Mouse (Mus musculus) frontal cortex, adult 2 months (tissue): Measurements from ENCODE around the gene Cd151. TPM values are rescaled to one million over a fixed set of nuclear protein-coding genes. Genes with fewer than 3 reads are reported as not detected.

Experiments used
- DNase-seq, 2 experiments: peaks; one replicate each; pipeline ENCODE4 v3.0.0; 2022; ENCODE audit warnings: low spot score in 1 of 2; ENCODE audit errors: extremely low spot score in 1 of 2
- polyA plus RNA-seq: library from polyadenylated mRNA; depleted of rRNA; stranded (reverse); fragments of >200 nt; gene quantifications from 2 replicates; pipeline ENCODE4 v1.2.3, GENCODE M21; 2012

Cd151 gene
- polyA plus RNA-seq, 1 experiment = 61.7 TPM

DNA sequence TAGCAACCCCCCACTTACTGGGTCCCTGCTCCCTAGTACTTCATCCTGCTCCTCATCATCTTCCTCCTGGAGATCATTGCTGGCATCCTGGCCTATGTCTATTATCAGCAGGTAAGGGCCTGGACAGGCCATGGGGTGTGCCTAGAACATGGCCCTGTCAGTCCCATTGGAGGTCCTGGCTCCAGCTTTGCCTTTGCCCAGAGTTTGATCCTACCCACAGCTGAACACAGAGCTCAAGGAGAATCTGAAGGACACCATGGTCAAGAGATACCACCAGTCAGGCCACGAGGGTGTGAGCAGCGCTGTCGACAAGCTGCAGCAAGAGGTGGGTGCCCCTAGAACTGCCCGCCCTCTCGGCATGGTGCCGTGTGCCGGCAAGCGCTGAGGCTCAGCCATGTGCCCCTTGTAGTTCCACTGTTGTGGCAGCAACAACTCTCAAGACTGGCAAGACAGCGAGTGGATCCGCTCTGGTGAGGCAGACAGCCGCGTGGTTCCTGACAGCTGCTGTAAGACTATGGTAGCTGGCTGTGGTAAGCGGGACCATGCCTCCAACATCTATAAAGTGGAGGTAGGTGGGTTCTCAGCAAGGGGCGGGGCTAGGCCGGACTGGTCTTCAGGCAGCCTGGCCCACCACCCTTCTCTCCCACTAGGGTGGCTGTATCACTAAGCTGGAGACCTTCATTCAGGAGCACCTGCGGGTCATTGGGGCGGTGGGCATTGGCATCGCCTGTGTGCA lies 2.9 kb downstream of the Cd151 start:
- no peak for DNase-seq

DNA sequence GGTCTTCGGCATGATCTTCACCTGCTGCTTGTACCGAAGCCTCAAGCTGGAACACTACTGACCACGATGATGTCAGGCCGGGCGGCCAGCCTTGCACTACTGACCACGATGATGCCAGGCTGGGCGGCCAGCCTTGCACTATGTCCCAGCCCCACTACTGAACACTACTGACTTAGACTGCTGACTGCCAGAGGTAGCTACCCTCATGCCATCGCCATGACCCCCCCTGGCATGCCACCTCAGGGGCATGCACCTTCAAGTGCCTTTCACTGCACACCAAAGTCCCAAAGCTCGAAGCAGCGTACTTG lies 3.4 kb downstream of the Cd151 start:
- DNase-seq = no peak

DNA sequence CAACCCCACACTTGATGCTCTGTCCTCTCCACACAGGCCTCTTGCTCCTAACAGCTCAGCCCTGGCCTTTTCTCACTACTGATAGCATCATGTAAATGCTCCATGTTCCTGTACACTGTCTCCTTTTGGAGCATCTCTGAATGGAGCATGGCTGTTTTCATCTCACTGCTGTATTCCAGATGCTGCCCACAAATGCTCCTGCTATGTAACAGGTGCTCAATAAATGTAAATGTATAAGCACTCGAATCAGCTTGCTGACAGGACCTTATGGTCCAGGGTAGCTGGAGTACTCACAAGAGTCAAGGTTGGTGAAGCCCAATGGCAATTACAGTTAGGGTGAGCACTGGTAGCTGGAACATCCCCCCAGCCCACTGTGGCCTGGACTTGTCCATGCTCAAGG lies 4.0 kb downstream of the Cd151 start:
- DNase-seq = no peak

DNA sequence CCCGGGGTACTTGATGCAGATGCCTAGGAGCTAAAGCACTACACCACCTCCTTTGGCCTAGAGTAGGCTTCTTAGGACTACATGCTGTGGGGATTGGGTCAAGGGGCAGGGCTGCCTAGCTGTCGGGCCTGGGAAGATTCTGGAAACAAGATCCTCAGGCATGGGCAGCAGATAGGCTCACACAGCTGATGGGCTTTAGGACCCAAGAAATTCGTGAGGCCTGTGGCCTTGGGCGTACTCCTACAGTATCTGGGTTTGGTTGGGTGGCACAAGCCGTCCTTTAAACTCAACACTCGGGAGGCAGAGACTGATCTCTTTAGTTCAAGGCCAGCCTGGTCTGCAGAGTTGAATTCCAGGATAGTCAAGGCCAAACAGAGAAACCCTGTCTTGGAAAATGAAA lies 5.0 kb downstream of the Cd151 start:
- no peak for DNase-seq

DNA sequence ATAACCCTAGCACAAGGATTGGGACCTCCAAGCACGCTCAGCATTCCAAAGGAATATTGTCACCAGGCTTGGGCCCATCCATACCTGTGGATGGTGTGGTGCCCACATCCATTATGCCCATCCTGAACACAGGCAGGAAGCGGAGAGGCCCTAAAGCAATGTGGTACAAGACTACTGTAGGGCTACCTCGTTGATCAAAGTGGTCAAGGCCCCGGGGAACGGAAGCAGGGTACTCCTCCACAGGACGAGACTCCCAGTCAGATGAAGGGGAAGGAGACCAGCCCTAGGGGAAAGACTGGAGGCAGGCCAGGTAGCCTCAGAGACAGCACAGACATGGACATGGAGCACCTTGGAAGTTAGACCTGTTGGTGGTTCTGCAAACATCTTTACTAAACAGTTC lies 5.6 kb downstream of the Cd151 start:
- DNase-seq = no peak

DNA sequence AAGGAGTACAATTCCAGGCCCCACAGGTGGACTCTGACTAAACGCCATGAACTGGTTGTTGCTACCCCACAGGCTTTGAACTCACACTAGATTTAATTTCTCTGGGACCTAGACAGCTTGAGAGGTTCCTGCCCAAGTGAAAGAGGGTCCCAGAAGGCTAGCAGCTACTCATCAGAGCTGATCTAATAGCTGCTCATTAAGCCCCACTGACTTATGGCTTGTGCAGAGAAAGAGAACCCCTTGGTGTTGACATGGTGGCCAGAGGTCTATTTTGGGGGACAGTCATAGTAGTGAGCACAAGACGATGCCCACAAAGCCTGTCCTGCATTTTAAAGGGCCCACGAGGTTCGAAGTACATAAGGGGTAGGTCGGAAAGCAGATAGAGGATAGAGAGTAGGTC lies 7.0 kb downstream of the Cd151 start:
- DNase-seq = no peak

DNA sequence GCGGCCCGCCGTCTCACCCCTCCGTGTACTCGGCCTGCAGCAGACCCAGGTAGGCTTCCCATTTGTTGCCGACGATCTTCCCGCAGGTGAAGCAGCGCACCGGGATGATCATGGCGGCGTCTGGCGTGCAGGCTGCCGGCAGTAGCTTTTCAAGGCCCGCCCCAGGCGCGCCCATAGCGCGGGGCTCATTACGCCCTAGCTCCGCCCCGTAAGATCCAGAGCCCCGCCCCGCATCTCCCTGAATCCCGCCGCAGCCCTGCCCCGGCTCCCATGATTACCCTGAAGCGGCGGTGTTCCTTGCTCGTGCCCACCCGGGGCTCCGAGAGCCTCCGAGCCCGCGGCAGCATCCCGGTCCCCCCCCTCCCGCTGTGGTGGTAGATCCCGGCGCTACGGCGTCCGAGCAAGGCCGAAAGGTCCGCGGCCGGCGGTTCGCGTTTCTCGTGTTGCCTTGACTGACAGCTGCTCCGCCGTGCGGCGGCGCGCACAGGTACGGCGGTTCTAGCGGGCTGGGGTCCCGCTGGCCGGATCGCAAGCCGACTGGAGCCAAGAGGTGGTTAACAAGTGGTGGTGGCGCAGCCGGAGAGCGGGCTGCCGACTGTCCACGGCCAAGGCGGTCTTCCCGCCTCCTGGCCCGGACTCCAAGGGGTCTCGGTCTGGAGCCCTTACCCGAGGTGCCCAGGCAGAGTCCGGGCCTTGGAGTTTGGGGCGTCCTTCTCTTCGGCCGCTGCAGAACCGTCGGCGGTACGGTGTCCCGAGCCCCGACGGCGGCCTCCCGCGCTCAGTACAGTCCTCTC lies 8.0 kb downstream of the Cd151 start, which contains the start of the genes Polr2l and Tspan4:
Polr2l (minus strand) TSS at position 122 of the 794 bp plus-strand sequence.
Tspan4 (plus strand) TSS at position 230 of the 794 bp plus-strand sequence.
- DNase-seq = peak in 1 of 2 experiments; percentile 81

DNA sequence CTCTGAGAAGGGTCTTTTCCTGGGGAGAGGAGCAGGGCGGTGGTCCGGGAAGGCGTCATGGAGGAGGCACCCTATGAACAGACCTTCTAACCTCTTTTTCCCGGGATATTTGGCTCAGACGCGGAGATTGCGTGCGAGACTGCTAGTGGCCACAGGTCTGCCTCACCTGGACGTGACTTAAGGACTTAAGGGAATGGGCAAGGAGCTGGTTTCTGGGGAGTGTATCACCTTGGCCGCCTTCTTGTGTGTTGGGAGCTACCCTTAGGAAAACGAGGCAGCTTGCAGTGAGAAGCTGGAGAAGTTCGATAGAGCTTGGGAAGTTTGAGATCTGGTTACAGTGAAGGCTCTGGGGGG lies 8.6 kb downstream of the Cd151 start:
- no peak for DNase-seq

DNA sequence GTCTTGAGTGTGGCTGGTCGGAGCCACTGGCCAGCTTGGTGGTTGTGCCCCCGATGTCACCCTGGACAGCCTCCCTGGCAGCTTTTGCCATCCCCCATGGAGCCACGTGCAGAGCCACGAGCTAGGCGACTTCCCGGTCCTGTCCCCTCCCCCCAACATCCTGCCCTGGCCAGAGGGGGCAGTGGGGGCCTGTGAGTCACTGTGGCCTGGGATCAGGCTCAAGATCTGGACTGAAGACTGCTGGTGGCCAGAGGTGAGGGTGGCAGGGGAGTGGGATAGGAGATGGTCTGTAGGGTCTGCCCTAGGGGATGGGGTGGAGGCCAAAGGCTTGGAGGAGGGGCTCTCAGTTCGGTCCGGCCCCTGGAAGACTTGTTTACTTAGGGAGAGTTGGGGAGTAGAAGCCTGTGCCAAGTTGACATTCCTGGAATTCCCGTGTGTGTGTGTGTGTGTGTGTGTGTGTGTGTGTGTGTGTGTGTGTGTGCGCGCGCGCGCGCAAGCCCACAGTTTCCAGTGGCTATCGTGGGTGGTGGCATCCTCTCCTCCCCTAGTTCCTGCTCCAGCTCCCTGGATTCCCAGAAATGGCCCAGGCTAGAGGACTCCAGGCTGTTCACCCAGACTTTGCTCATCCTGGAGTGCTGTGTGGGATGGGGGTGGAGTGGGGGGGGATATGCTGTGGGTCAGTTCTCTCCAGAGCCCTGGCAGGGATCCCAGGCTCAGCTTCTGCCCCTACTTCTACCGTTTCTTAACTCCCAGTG lies 9.2 kb downstream of the Cd151 start:
- DNase-seq = peak in 1 of 2 experiments; percentile 55

DNA sequence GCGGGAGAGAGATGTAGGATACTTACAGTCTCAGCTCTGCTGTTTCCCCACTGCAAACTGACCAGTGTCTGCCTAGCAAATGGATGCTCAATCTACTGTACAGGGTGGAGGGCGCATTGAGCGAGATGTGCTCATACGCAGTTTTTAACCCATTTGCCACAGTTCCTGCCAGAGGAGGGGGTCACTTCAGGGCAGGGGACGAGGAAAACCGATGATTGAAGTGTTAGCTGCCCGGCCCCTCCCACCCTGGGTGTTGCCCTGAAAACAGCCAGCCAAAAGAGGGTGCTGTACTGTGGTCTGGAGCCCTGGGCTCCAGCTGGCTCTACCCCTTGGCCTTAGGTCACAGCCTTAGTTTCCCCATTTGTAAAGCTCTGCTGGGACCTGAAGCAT lies 9.8 kb downstream of the Cd151 start:
- no peak for DNase-seq

DNA sequence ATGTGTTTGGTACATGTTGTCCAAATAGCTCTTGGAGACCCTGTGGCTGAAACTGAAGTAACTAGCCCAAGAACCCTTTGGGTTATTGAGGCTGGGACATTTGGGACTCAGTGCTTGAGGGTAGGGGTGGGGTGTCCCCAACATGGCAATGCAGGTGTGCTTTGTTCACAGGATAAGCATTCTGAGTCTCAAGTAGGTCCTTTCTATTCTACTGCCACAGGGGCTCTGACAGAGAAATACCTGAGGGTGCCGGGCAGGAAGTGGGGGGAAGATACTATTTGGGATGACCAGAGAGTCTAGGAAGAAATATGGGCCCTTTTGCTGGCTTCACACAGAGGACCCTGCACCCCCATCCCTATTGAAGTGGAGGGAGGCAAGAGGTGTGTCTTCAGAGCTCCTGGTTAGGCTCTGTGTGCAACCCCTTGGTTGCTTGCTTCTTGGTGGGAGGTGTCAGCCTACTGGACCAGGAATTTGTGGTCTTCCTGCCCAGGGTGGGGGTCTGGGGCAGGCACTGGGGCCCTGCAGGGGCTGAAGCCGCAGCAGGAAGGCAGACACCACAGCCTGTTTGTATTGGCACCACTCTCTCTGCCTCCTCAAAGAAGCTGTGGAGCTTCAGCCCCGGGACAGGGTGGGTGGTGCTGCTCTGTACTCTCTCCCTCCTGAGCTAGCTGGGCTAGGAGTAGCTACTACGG lies 10.5 kb downstream of the Cd151 start:
- no peak for DNase-seq

DNA sequence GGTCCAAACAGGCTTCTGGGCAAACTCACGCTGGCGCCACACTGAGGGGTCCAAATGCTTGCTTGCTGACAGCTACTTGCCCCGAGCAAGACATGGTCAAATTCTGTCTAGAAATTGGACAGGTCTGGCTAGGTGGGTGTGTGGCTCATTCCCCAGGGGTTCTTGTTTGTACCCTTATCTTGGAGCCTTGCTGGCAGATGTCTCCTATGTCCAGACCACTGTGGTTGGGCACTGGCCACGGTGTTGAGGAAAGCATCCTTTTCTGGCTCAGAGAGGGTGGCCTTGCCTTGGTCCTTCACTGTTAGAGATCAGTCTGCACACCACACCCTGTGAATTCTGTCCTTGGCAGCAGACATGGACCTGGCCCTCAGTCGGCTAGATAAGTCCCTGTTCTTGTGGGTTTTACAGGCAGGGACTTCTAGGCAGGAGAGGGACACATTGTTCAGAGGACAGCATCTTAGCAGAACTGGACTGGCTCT lies 11.1 kb downstream of the Cd151 start:
- DNase-seq = no peak

DNA sequence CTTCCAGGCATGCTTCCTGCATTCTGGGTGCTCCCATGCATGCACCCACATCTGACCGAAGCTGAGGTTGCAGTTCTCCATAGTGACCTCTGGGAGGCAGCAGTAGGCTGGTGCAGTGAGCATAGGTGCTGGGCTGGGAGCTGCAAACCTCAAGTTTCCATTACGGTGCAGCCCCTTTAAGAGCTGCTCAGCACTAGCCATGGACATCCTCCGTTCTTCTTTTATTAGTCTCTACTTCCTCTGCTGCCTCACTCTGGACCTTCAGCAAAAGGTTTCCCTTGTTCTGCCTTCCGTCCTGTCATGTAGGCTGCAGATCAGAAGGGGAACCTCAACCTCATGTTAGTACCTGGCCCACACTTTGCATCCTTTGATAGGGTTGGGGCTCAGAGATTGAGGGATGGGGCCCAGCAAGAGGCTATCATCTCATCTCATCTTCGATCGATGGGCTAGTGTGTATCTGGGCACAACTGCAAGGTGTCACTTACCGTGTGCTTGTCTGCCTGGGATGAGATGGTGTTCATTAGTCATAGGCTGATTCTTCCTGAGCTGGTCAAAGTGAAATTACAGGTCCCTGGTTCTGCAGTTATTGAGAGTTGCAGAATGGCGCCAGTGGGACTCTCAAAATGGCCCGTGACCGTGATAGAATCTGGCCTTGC lies 13.8 kb downstream of the Cd151 start:
- DNase-seq = peak in 1 of 2 experiments; percentile 85

DNA sequence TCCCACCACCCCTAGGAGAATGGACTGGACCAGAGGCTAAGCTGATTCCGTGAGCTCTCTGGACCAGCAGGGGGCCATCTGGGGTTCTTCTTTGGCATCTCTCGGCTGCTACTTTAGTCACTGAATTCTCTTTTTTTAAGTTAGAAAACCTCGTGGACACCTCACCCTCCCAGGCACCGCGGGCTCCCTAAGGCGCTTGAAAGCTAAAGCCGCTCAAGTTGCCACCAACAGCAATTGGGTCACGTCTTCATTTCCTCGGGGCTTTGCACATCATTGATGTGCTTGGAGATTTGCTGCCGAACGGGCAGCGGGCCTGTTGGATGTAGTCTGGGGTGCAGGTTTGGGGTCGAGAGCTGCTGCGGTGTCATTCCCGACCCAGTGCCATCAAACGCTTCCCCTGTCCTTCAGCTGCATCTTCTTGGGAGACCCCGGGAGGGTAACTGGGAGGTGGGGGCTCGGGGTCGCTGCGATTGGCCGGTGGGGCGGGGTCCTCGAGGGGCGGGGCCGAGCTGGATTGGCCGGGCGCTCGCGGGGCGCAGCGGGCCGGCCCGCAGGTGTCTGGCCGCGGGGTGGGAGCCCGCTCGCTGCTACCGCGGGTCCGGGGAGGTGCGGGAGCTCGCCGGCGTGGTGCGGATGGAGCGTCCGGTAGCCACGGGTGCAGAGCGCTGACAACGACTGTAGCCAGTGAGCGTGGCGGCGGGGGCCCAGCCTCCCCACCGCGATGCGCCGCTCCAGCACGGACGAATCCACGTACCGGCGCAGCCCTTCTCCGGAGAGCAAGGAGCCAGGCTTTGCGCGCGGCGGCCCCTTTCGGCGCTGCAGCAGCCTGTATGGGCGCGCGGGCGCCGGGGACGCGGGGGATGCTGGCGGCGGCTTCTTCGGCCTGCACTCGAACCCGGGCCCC lies 14.6 kb downstream of the Cd151 start:
- peak in 1 of 2 experiments; percentile 61 for DNase-seq

DNA sequence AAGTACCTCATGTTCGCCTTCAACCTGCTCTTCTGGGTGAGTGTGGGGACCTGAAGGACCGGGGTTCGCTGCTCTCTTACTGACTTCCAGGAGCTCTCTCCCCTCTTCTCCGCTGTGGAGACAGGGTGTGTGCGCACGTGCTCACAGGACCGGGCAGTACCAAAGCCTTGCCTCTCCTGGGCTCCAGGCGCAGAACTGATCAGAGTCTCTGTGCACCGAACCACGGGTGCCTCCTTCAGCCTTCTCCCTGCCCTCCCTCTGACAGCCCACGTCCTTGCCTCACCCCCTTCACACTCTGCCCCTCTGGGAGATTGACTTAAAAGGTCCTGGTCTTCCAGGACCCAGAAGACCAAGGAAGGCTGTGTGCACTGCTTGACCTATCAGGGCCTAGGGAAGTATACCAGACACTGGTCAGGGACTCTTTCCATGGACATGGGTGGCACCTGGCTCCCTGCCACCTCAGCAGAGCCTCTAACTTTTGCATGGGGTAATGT lies 15.4 kb downstream of the Cd151 start:
- DNase-seq = no peak

DNA sequence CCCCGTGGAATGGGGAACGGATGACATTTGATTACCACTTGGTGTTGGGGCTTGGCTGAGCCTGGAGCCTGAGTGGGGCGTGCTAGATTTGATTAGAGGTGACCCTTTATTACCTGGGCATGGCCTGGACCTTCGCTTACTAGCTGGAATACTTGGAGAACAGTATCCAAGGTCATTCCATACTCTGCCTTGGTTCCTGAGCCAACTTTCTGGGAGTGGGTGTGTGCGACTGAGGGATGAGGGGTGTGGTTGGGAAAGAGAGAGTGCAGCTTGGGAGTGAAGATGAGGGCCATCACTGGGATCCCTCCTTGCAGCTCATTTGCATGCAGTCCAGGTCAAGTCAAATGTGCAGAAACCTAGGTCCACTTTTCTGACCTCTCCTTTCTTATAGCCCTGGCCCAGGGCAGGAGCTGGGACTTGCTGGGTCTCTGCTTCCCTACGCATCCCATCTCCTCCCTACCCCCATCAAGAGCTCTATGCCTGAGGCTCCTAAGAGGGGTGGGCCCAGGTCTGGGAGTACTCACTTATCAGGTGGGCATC lies 16.0 kb downstream of the Cd151 start:
- DNase-seq = no peak

DNA sequence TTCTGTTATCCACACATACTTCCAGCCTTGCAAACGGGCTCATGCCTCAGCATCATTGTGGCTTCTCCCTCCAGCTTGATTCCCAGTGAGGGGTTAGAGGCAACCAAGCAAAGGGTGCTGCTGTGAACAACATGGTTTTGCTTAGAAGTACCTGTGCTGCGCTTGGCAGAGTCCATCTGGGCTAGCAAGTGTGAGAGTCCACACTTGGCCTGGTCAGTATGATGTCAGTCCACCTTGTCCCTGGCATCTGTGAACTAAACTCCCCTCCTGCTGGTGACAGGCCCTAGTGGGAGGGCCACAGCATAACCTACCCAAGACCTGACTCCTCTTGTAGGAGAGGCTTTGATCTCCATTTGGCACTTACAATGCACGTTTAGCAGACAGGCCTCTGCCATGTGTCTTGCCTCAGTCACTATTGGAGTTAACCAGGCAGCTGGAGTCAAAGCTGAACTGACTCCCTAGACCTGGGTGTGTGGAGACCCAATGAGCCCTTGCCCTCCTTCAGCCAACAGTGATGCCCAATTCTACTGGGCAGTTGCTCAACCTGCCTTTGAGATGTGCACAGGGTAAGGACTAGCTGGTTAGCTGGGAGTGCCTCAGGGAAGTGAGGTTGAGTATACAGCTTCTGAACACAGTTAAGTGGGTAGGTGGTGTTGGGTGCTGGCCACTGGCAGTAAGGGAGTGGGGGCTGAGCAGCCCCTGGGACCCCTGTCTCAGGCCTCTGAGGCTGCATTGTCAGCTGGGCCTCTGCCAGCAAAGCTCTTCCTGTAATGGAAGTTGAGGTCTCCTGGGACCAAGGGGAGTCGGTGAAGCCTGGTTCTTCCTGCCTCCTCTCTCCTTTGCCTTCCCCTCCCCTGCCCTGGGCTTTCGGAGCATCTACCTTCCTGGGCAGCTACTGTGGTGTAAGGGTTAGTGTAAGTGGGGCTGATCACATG lies 17.3 kb downstream of the Cd151 start:
- no peak for DNase-seq

DNA sequence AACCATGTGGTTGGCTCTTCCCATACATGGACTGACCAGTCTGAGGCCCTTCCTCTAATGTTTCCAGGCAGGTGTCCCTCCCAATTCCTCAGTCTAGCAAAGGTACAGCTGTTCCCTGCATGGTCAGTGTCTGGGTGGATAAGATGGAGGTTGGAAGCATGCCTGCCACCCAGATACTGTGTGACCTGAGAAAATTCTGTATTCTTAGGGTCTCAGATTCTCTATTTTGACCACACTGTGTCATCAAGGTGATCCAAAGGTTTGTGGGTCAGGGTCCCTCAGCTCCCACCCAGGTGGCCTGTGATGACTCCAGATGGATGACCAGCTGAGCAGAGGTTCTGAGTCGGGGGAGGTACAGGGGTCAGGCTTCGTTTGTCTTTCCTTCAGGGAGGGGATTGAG lies 18.0 kb downstream of the Cd151 start:
- no peak for DNase-seq
